Comparison of ENCODE assay signal across 16 mouse cellular contexts in genomic region chr5:66942922-66943321, GRCm38 (mm10).
"Had no signal": no experiment of that assay in that cellular context is flagged by ENCODE, and none has a peak within 500 bp of the region (broad histone marks: within the 10 kb centered on the region; RNA-seq: fewer than 3 reads in every experiment).

No protein-coding gene starts in this region.

- H3K27ac ChIP-seq: heart, adult 2 months; heart, embryonic 13.5 days; heart, embryonic 15.5 days; hindbrain, embryonic 13.5 days; hindbrain, embryonic 15.5 days; intestine, embryonic 15.5 days; liver, embryonic 12.5 days; liver, embryonic 14.5 days had no signal

- H3K27me3 ChIP-seq: heart, embryonic 13.5 days; heart, embryonic 15.5 days; hindbrain, embryonic 13.5 days; hindbrain, embryonic 15.5 days; intestine, embryonic 15.5 days; liver, embryonic 12.5 days had no signal

- H3K4me3 ChIP-seq: heart, adult 2 months; heart, embryonic 13.5 days; heart, embryonic 15.5 days; hindbrain, embryonic 13.5 days; hindbrain, embryonic 15.5 days; intestine, embryonic 15.5 days; liver, embryonic 12.5 days had no signal

- H3K9ac ChIP-seq: heart, embryonic 13.5 days; heart, embryonic 15.5 days; hindbrain, embryonic 13.5 days; hindbrain, embryonic 15.5 days; intestine, embryonic 15.5 days; liver, embryonic 12.5 days; liver, embryonic 14.5 days had no signal

- ATAC-seq: inflammation-experienced regulatory T-cells, adult 6 months; intestine, embryonic 15.5 days; intestine, postnatal 0 days; liver, embryonic 12.5 days had no signal

- H3K9me3 ChIP-seq: heart, embryonic 13.5 days; heart, embryonic 15.5 days; hindbrain, embryonic 13.5 days; hindbrain, embryonic 15.5 days; intestine, embryonic 15.5 days; liver, embryonic 12.5 days had no signal

- H3K4me2 ChIP-seq: heart, embryonic 11.5 days; heart, embryonic 13.5 days; heart, embryonic 15.5 days; hindbrain, embryonic 13.5 days; hindbrain, embryonic 15.5 days; intestine, embryonic 15.5 days; liver, embryonic 12.5 days had no signal

- H3K36me3 ChIP-seq: heart, embryonic 13.5 days; heart, embryonic 15.5 days; hindbrain, embryonic 13.5 days; hindbrain, embryonic 15.5 days; intestine, embryonic 15.5 days; liver, embryonic 12.5 days had no signal

- H3K4me1 ChIP-seq: heart, embryonic 13.5 days; liver, embryonic 12.5 days had no signal

- DNase-seq: gastrocnemius, postnatal 14 days; gastrocnemius, postnatal 36 days; layer of hippocampus, adult 9-11 months; layer of hippocampus, postnatal 36 days; lung, adult 18-20 months had no signal
